Mouse (Mus musculus): ENCODE measurements around the gene Ky.
A peak's percentile ranks its signal among the peaks of the same experiment; 100 is the strongest.

Gene Ky

GRCm38 (mm10) chr9:102504716-102505378 lies 703 bp upstream of the Ky start:
- DNase-seq: peak; percentile 22

- DNase-seq: no peak
These were observed 2.8 kb downstream of the Ky start for GRCm38 (mm10) chr9:102508315-102508714.

GRCm38 (mm10) chr9:102511423-102511822 lies 5.9 kb downstream of the Ky start:
- no peak for DNase-seq

GRCm38 (mm10) chr9:102513578-102513977 lies 8.0 kb downstream of the Ky start:
- no peak for DNase-seq

- no peak for DNase-seq
These were observed 12.9 kb downstream of the Ky start for GRCm38 (mm10) chr9:102518443-102518842.

- no peak for DNase-seq
These were observed 15.8 kb downstream of the Ky start for GRCm38 (mm10) chr9:102521396-102521795.

GRCm38 (mm10) chr9:102528106-102528505 lies 22.6 kb downstream of the Ky start:
- DNase-seq: no peak

- no peak for DNase-seq
These were observed 23.0 kb downstream of the Ky start for GRCm38 (mm10) chr9:102528561-102528960.

GRCm38 (mm10) chr9:102529008-102529407 lies 23.5 kb downstream of the Ky start:
- no peak for DNase-seq

GRCm38 (mm10) chr9:102531051-102531892 lies 25.7 kb downstream of the Ky start:
- peak; percentile 63 for DNase-seq

- DNase-seq: no peak
These were observed 31.4 kb downstream of the Ky start for GRCm38 (mm10) chr9:102536968-102537367.

- DNase-seq: no peak
These were observed 34.1 kb downstream of the Ky start for GRCm38 (mm10) chr9:102539699-102540098.

- no peak for DNase-seq
These were observed 36.1 kb downstream of the Ky start for GRCm38 (mm10) chr9:102541666-102542065.

- no peak for DNase-seq
These were observed 37.0 kb downstream of the Ky start for GRCm38 (mm10) chr9:102542540-102542939.

GRCm38 (mm10) chr9:102543761-102544115 lies 38.2 kb downstream of the Ky start:
- DNase-seq: peak; percentile 39

GRCm38 (mm10) chr9:102544116-102544772 lies 38.7 kb downstream of the Ky start:
- DNase-seq: peak; percentile 85

- peak; percentile 91 for DNase-seq
These were observed 39.3 kb downstream of the Ky start for GRCm38 (mm10) chr9:102544773-102545366.

- peak; percentile 55 for DNase-seq
These were observed 40.1 kb downstream of the Ky start for GRCm38 (mm10) chr9:102545406-102546255.

GRCm38 (mm10) chr9:102546256-102547027 lies 40.9 kb downstream of the Ky start:
- DNase-seq: no peak

GRCm38 (mm10) chr9:102547028-102547354 lies 41.4 kb downstream of the Ky start:
- DNase-seq: peak; percentile 55

- no peak for DNase-seq
These were observed 43.7 kb downstream of the Ky start for GRCm38 (mm10) chr9:102549211-102549610.

- peak; percentile 53 for DNase-seq
These were observed 46.2 kb downstream of the Ky start for GRCm38 (mm10) chr9:102551771-102552170.
